Mouse (Mus musculus) splenic B cell, adult 2 months (primary cell): ENCODE measurements at regions not wholly inside any gene's neighbourhood (a gene's known extent, or its start where the extent isn't known, plus 50 kb on each side); places are given as distances from the start of the nearest gene placed in this dataset.
"Not testable (repeated sequence)": the region's sequence is repeated elsewhere in the genome, so short reads cannot be mapped to it uniquely, and the experiment has no call there.

Source experiments
- DNase-seq: peaks from one replicate; pipeline ENCODE4 v3.0.0-alpha.2; 2011; ENCODE audit warnings: low read depth, low spot score
- H3K27me3 ChIP-seq: 2 replicates; pipeline ENCODE4 v1.6.1; 2012; ENCODE audit warnings: mild to moderate bottlenecking, low read length, moderate library complexity, mixed read lengths; ENCODE audit not compliant: control insufficient read depth, poor library complexity, insufficient read depth, severe bottlenecking
- H3K36me3 ChIP-seq: 2 replicates; pipeline ENCODE4 v1.6.1; 2012; ENCODE audit warnings: mild to moderate bottlenecking, low read length, moderate library complexity, mixed read lengths; ENCODE audit not compliant: control insufficient read depth, poor library complexity, insufficient read depth, severe bottlenecking

DNA sequence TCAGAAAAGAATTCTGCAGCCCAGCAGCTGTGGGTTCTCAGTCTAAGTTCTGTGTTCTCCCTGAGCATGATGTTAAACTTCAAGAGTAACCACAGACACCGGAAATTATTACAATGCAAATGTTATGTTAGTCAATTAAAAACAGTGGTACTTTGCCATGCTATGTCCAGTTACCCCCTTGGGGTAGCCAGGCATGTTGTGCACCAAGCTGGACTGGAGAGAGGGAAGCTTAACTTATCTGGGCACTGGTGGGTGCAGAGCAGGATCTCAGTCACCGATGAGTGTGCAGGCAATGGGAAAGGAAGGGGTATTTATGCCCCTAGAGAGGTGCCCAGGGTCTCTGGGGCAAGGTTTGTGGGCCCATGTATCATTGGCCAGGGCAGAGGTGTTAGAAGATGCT, 211.6 kb downstream of the Dad1 start:
- Histone ChIP-seq H3K36me3 (no peaks in the 10 kb centered on the region), H3K27me3 (no peaks in the 10 kb centered on the region)
- no peak for DNase-seq

DNA sequence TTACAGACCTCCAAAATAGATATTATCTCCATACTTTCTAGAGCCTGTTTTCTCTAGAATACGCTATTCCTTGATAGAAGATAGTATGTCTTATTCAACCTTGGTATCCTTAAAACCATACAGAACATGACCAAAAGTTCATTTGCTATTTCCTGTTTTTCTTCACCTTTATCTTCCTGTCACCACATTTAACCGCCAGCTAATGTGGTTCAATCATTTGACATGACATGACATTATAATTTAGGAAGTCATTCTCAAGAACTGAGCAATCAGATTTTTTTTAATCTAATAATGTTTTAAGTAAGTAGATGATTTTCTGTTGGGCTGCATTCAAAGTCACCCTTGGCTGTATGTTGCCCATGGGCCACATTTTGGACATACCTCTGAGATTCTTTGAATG, 213.3 kb downstream of the Dad1 start:
- no peaks in the 10 kb centered on the region for H3K27me3 ChIP-seq
- DNase-seq = no peak
- no peaks in the 10 kb centered on the region for H3K36me3 ChIP-seq

DNA sequence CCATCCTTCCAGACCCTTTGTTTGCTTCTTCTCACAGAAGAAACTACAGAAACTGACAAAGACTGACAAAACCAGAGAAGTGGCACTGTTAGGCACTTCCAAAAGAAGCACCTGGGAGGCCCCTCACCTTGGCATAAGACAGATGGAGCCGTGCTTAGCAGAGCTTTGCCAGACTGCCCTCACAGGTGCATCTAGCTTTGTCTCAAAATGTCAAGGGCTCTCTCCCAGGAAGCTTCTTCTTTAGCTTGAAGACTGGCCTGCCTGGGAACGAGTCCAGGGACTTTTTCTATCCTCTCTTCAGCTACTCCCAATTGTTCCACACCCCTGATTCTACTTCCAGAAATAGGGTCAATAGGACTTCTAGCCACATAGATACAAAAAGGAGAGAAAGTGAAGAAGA, 219.4 kb downstream of the Dad1 start:
- DNase-seq = no peak
- no peaks in the 10 kb centered on the region for H3K36me3 ChIP-seq
- H3K27me3 ChIP-seq = no peaks in the 10 kb centered on the region

GRCm38 (mm10) chr14:54023552-54023951, 230.4 kb downstream of the Dad1 start:
- Histone ChIP-seq H3K36me3 (no peaks in the 10 kb centered on the region), H3K27me3 (no peaks in the 10 kb centered on the region)
- DNase-seq = no peak

- no peaks in the 10 kb centered on the region for H3K27me3 ChIP-seq
- no peaks in the 10 kb centered on the region for H3K36me3 ChIP-seq
- no peak for DNase-seq
These were observed 232.5 kb downstream of the Dad1 start for GRCm38 (mm10) chr14:54021443-54021842.

DNA sequence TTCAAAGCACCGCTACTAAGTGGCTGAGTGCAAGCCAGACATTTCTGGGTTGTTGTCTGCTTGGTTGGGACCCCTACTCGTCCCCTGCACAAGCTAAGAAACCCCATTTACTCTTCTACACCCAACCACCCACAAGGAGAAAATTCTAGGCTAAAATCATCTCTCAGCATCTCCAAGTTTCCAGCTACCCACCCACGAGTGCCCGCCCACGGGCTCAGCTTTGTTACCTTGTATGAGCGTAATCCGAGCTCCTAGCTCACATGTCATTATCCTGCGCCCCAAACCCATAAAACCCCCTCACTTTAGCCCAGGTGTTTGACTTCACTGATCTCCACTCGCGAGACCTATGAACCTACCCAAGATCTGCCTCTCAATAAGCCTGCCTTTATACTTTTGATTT, 239.3 kb downstream of the Dad1 start:
- DNase-seq = no peak
- Histone ChIP-seq H3K36me3 (no peaks in the 10 kb centered on the region), H3K27me3 (no peaks in the 10 kb centered on the region)

DNA sequence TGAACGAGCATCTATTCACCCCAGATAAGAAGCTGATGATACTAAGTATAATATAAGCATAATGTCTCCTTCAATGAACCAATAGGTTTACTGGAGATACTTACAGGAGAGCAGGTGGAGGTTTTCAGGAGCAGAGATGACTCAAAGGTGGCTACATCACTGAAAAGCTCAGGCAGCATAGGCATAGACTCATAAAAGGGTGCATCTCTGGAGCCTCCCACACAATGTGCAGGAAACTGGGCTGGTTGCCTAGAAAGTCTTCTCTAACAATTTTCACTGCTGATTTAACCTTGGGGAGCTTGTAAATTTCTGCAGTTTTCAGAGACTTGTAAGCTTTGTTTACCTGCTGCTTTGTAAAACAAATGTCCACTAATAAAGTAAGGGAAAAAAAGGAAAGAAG, 251.8 kb downstream of the Dad1 start:
- Histone ChIP-seq H3K36me3 (no peaks in the 10 kb centered on the region), H3K27me3 (no peaks in the 10 kb centered on the region; the same call in 1 of the 2 replicates)
- DNase-seq = no peak

DNA sequence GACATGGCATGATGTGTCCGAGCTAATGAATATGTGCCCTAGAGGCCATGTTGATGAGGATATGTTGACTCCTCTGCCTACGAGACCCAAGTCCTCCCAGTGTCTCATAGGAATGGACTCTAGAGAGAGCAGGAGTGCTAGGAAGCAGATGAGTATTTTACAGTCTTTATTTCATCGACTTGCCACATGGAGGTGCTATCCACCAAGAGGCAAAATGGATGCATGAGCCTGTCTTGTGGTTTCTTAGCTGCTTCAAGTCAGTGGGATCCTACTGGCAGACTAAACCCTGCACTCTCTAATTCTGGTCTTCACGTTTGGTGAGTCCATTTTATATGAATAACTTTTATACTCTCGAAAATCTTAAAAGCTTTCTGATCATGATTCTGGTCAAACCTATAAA, 253.4 kb downstream of the Dad1 start:
- H3K36me3 ChIP-seq = no peaks in the 10 kb centered on the region
- DNase-seq = no peak
- H3K27me3 ChIP-seq = no peaks in the 10 kb centered on the region; the same call in 1 of the 2 replicates

DNA sequence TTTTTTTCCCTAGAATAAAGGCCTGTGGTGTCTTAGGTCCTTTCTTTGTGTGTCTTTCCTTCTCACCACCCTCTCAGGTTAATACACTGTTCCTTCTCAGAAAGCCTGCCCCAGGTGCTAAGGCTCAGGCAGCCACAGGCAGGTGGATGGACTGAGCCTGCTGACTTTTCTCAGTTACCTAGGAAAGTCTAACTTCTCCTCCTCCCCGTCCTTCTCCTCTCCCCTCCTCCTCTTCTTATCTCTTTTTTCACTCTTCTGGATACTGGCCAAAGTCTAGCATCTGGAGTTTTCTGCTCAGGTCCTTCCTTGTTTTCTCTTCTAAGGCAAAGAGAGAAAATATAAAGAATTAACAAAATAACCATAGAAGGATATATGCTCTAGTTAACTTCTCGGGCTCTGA, 260.5 kb downstream of the Dad1 start:
- no peak for DNase-seq
- H3K36me3 ChIP-seq = no peaks in the 10 kb centered on the region
- H3K27me3 ChIP-seq = no peaks in the 10 kb centered on the region; the same call in 1 of the 2 replicates

GRCm38 (mm10) chr14:53992712-53993286, 261.1 kb downstream of the Dad1 start:
- no peaks in the 10 kb centered on the region; the same call in 1 of the 2 replicates for H3K27me3 ChIP-seq
- no peak for DNase-seq

GRCm38 (mm10) chr14:53991390-53991789, 262.5 kb downstream of the Dad1 start:
- H3K27me3 ChIP-seq = no peaks in the 10 kb centered on the region; the same call in 1 of the 2 replicates
- DNase-seq = no peak
- no peaks in the 10 kb centered on the region for H3K36me3 ChIP-seq

More at GRCm38 (mm10) chr14:53992712-53993286, 261.1 kb downstream of the Dad1 start:
- no peaks in the 10 kb centered on the region for H3K36me3 ChIP-seq

GRCm38 (mm10) chr14:53980771-53981170, 273.1 kb downstream of the Dad1 start:
- Histone ChIP-seq H3K27me3 (no peaks in the 10 kb centered on the region), H3K36me3 (no peaks in the 10 kb centered on the region)
- no peak for DNase-seq

GRCm38 (mm10) chr14:53961426-53961825, 292.5 kb downstream of the Dad1 start:
- not testable (repeated sequence) for DNase-seq, H3K36me3 ChIP-seq, H3K27me3 ChIP-seq

DNA sequence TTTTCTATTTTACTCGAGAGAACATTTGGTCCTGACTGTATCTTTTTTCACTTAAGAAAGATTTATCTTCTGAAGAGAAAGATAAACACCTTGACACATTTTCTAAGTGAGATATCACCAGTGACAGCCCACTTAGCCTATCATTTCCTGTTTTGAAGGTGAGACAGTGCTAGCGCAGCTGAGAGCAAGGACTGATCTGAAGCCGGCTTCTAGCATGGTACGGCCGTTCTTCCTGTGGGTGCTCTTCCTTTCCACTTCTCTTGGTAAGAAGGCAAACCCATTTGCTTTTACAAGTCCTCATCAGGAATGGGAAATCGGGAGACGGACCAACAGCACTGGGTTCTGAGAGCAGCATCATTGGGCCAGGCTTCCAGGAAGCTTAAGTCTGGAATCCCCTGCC, 293.1 kb downstream of the Dad1 start:
- DNase-seq = no peak
- H3K36me3 ChIP-seq = no peaks in the 10 kb centered on the region

GRCm38 (mm10) chr14:53935791-53936231, 318.1 kb downstream of the Dad1 start:
- DNase-seq, H3K27me3 ChIP-seq, H3K36me3 ChIP-seq: not testable (repeated sequence)

More for the DNA sequence above, 293.1 kb downstream of the Dad1 start:
- no peaks in the 10 kb centered on the region for H3K27me3 ChIP-seq

- H3K27me3 ChIP-seq, DNase-seq, H3K36me3 ChIP-seq: not testable (repeated sequence)
These were observed 318.6 kb downstream of the Dad1 start for GRCm38 (mm10) chr14:53935336-53935735.
